Mouse (Mus musculus) myocyte (in vitro differentiated cells): ENCODE data around the gene Trim67.

Experiments used
- MAX ChIP-seq: IDR thresholded peaks from one replicate; pipeline ENCODE4 v1.6.1; 2011; ENCODE audit warnings: low read depth, mild to moderate bottlenecking, control low read depth
- MYOG ChIP-seq, 3 experiments: IDR thresholded peaks; one replicate each; pipeline ENCODE4 v1.6.1; 2011; ENCODE audit warnings: control low read depth in 2 of 3, low read depth in 2 of 3, mild to moderate bottlenecking in 2 of 3; ENCODE audit not compliant: insufficient read length in 2 of 3, control insufficient read depth in 1 of 3, insufficient read depth in 1 of 3
- POLR2A ChIP-seq: IDR thresholded peaks from one replicate; pipeline ENCODE4 v1.6.1; 2011; ENCODE audit warnings: low read depth, mild to moderate bottlenecking, control low read depth, moderate library complexity; ENCODE audit not compliant: insufficient read length
- TCF3 ChIP-seq: IDR thresholded peaks from one replicate; pipeline ENCODE4 v1.6.1; 2011; ENCODE audit warnings: low read depth, control low read depth; ENCODE audit not compliant: insufficient read length
- USF1 ChIP-seq: IDR thresholded peaks from one replicate; pipeline ENCODE4 v1.6.1; 2011; ENCODE audit warnings: low read depth, mild to moderate bottlenecking, control low read depth, moderate library complexity

DNA sequence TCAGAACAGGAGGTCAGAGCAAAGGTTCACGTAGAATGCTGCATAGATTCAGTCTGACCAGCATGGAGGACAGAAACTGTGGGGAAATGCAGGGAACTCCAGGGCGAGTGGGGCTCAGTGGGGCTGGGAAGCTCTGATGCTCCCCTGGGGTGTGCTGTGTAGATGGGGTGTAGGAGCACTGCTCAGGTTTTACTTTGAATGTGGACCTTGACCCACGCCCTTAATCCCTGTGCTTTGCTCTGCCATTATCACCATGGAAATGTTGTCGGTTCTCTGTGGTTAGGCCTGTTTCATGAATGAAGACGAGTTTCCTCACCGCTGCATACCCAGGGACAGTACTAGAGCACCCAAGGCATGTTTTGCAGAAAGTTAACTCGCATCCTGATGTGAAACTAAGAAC is 78.6 kb downstream of the Trim67 start:
- no peak for TF ChIP-seq USF1
- TF ChIP-seq POLR2A: no peak
- no peak for TF ChIP-seq MYOG (IDR thresholded peaks at IDR 0.05; ENCODE audit: control insufficient read depth in 1 of 3, insufficient read depth in 1 of 3, insufficient read length in 2 of 3, low read depth in 2 of 3)
- no peak for TF ChIP-seq MAX
- TF ChIP-seq TCF3: no peak
